Mouse (Mus musculus) kidney, embryonic 16.5 days (tissue): ENCODE results near the gene Palmd. TPM values are rescaled to one million over a fixed set of nuclear protein-coding genes. Genes with fewer than 3 reads are reported as not detected.
A peak's percentile ranks its signal among the peaks of the same experiment; 100 is the strongest.

ENCODE experiments used
- ATAC-seq: fragments of 200-750 bp; cut with Nextera tagmentation; 2 replicates; pipeline ENCODE4 v1.8.0; 2017; ENCODE audit warnings: moderate TSS enrichment; ENCODE audit not compliant: low FRiP score, low TSS enrichment
- H3K27ac ChIP-seq: fragments of 300-500 bp; sonication (generic); 2 replicates; pipeline ENCODE4 v1.5.1; 2014; ENCODE audit warnings: low read length
- H3K27me3 ChIP-seq: fragments of 300-500 bp; sonication (generic); 2 replicates; pipeline ENCODE4 v1.6.1; 2014; ENCODE audit warnings: low read length, control low read depth, mixed read lengths; ENCODE audit not compliant: insufficient read depth
- H3K36me3 ChIP-seq: fragments of 300-500 bp; sonication (generic); 2 replicates; pipeline ENCODE4 v1.6.1; 2014; ENCODE audit warnings: low read length, control low read depth, mixed read lengths; ENCODE audit not compliant: insufficient read depth
- H3K4me1 ChIP-seq: fragments of 300-500 bp; sonication (generic); 2 replicates; pipeline ENCODE4 v1.6.1; 2014; ENCODE audit warnings: low read length, control low read depth, mixed read lengths; ENCODE audit not compliant: insufficient read depth
- H3K4me2 ChIP-seq: fragments of 300-500 bp; sonication (generic); replicated peaks from 2 replicates; pipeline ENCODE4 v1.6.1; 2014; ENCODE audit warnings: low read depth, low read length
- H3K4me3 ChIP-seq: fragments of 300-500 bp; sonication (generic); 2 replicates; pipeline ENCODE4 v1.5.1; 2014; ENCODE audit warnings: mild to moderate bottlenecking, low read length
- H3K9ac ChIP-seq: fragments of 300-500 bp; sonication (generic); replicated peaks from 2 replicates; pipeline ENCODE4 v1.6.1; 2014; ENCODE audit warnings: low read length
- H3K9me3 ChIP-seq: fragments of 300-500 bp; sonication (generic); 2 replicates; pipeline ENCODE4 v1.6.1; 2016; ENCODE audit warnings: low read length, control low read depth
- WGBS: fragments of 180-500 bp; shearing (Covaris S2); extraction: QIAGEN DNeasy Blood & Tissue Kit; methylation state at CpG from one replicate; pipeline ENCODE4 v1.1.7; 2014; 5-methylcytosine and 5-hydroxymethylcytosine counted together
- polyA plus RNA-seq: library from polyadenylated mRNA; unstranded; fragments of >200 nt; fragmentation: Nextera tagmentation; extraction: Ambion mirVana; gene quantifications from 2 replicates; pipeline ENCODE4 v1.2.1, GENCODE M21; 2015

The Palmd gene
- polyA plus RNA-seq, 1 experiment from 2014 or later: 2.5 TPM

- ATAC-seq: no peak
- Histone ChIP-seq H3K4me3 (no peak overlapping the region), H3K4me2 (no peak overlapping the region), H3K9me3 (no peaks in the 10 kb centered on the region), H3K27me3 (no peaks in the 10 kb centered on the region), H3K27ac (no peak overlapping the region), H3K9ac (no peak overlapping the region), H3K4me1 (no peaks in the 10 kb centered on the region), H3K36me3 (no peaks in the 10 kb centered on the region)
- WGBS: 86% methylated on average over 6 of the region's 6 CpGs
Observed at GRCm38 (mm10) chr3:116914374-116914773, 54.4 kb downstream of the Palmd start.

- H3K36me3 ChIP-seq: no peaks in the 10 kb centered on the region
- no peaks in the 10 kb centered on the region for H3K4me1 ChIP-seq
- H3K27ac ChIP-seq: no peak overlapping the region
- H3K9ac ChIP-seq: no peak overlapping the region
- no peak overlapping the region for H3K4me2 ChIP-seq
- H3K4me3 ChIP-seq: no peak overlapping the region
- no peaks in the 10 kb centered on the region for H3K27me3 ChIP-seq
- no peaks in the 10 kb centered on the region for H3K9me3 ChIP-seq
- 81% methylated on average over 9 of the region's 9 CpGs for WGBS
- no peak for ATAC-seq
Observed at GRCm38 (mm10) chr3:116906596-116906995, 62.2 kb downstream of the Palmd start.

- Histone ChIP-seq H3K27ac (no peak overlapping the region), H3K36me3 (no peaks in the 10 kb centered on the region), H3K4me1 (no peaks in the 10 kb centered on the region), H3K27me3 (no peaks in the 10 kb centered on the region), H3K9ac (no peak overlapping the region), H3K4me2 (no peak overlapping the region), H3K4me3 (no peak overlapping the region), H3K9me3 (no peaks in the 10 kb centered on the region)
- ATAC-seq: no peak
- 81% methylated on average over 16 of the region's 16 CpGs for WGBS
Observed at GRCm38 (mm10) chr3:116905898-116906297, 62.9 kb downstream of the Palmd start.

- Histone ChIP-seq H3K27ac (no peak overlapping the region), H3K4me2 (no peak overlapping the region), H3K27me3 (no peaks in the 10 kb centered on the region), H3K9me3 (no peaks in the 10 kb centered on the region), H3K4me3 (no peak overlapping the region), H3K9ac (no peak overlapping the region), H3K36me3 (no peaks in the 10 kb centered on the region), H3K4me1 (no peaks in the 10 kb centered on the region)
- ATAC-seq: no peak; the same call in 1 of the 2 replicates
- 28% methylated on average over 6 of the region's 6 CpGs for WGBS
Observed at GRCm38 (mm10) chr3:116904158-116904557, 64.6 kb downstream of the Palmd start.

GRCm38 (mm10) chr3:116892872-116893271, 75.9 kb downstream of the Palmd start:
- peak; percentile 79; the same call in 1 of the 2 replicates for ATAC-seq
- no peaks in the 10 kb centered on the region for H3K9me3 ChIP-seq
- H3K4me1 ChIP-seq: no peaks in the 10 kb centered on the region
- H3K9ac ChIP-seq: no peak overlapping the region
- no peaks in the 10 kb centered on the region for H3K36me3 ChIP-seq
- no peak overlapping the region for H3K27ac ChIP-seq
- H3K4me2 ChIP-seq: no peak overlapping the region
- no peak overlapping the region for H3K4me3 ChIP-seq
- 75% methylated on average over 9 of the region's 9 CpGs for WGBS
- H3K27me3 ChIP-seq: no peaks in the 10 kb centered on the region

GRCm38 (mm10) chr3:116892206-116892563, 76.6 kb downstream of the Palmd start:
- Histone ChIP-seq H3K4me1 (no peaks in the 10 kb centered on the region), H3K9me3 (no peaks in the 10 kb centered on the region), H3K4me3 (no peak overlapping the region), H3K4me2 (no peak overlapping the region), H3K36me3 (no peaks in the 10 kb centered on the region), H3K27me3 (no peaks in the 10 kb centered on the region), H3K9ac (no peak overlapping the region), H3K27ac (no peak overlapping the region)
- 93% methylated on average over 6 of the region's 6 CpGs for WGBS
- ATAC-seq: no peak

GRCm38 (mm10) chr3:116891436-116892205, 77.2 kb downstream of the Palmd start:
- Histone ChIP-seq H3K36me3 (no peaks in the 10 kb centered on the region), H3K4me2 (no peak overlapping the region), H3K27ac (no peak overlapping the region), H3K27me3 (no peaks in the 10 kb centered on the region), H3K9me3 (no peaks in the 10 kb centered on the region), H3K9ac (no peak overlapping the region), H3K4me1 (no peaks in the 10 kb centered on the region), H3K4me3 (no peak overlapping the region)
- no peak for ATAC-seq
- 87% methylated on average over 17 of the region's 17 CpGs for WGBS

- 90% methylated on average over 4 of the region's 4 CpGs for WGBS
- no peaks in the 10 kb centered on the region for H3K4me1 ChIP-seq
- no peak overlapping the region for H3K4me3 ChIP-seq
- peak; percentile 56; the same call in 1 of the 2 replicates for ATAC-seq
- H3K27me3 ChIP-seq: no peaks in the 10 kb centered on the region
- no peaks in the 10 kb centered on the region for H3K9me3 ChIP-seq
- H3K4me2 ChIP-seq: no peak overlapping the region
- no peak overlapping the region for H3K27ac ChIP-seq
- H3K36me3 ChIP-seq: no peaks in the 10 kb centered on the region; the same call in 1 of the 2 replicates
- H3K9ac ChIP-seq: no peak overlapping the region
Observed at GRCm38 (mm10) chr3:116890576-116890975, 78.2 kb downstream of the Palmd start.

GRCm38 (mm10) chr3:116889358-116889757, 79.4 kb downstream of the Palmd start:
- Histone ChIP-seq H3K9ac (no peak overlapping the region), H3K4me2 (no peak overlapping the region), H3K27me3 (no peaks in the 10 kb centered on the region), H3K9me3 (no peaks in the 10 kb centered on the region), H3K27ac (no peak overlapping the region), H3K4me1 (no peaks in the 10 kb centered on the region), H3K4me3 (no peak overlapping the region), H3K36me3 (no peaks in the 10 kb centered on the region; the same call in 1 of the 2 replicates)
- ATAC-seq: no peak
- 87% methylated on average over 7 of the region's 7 CpGs for WGBS

- 87% methylated on average over 8 of the region's 8 CpGs for WGBS
- no peak overlapping the region for H3K9ac ChIP-seq
- no peaks in the 10 kb centered on the region for H3K4me1 ChIP-seq
- H3K9me3 ChIP-seq: no peaks in the 10 kb centered on the region
- no peak overlapping the region for H3K4me2 ChIP-seq
- H3K27me3 ChIP-seq: no peaks in the 10 kb centered on the region
- ATAC-seq: no peak
- H3K27ac ChIP-seq: no peak overlapping the region
- peaks cover 4% of the 10 kb centered on the region; the same call in 1 of the 2 replicates for H3K36me3 ChIP-seq
- H3K4me3 ChIP-seq: no peak overlapping the region
Observed at GRCm38 (mm10) chr3:116884941-116885340, 83.8 kb downstream of the Palmd start.
